Mouse (Mus musculus) embryonic facial prominence, embryonic 10.5 days (tissue): ENCODE measurements around the gene Ech1. TPM values are rescaled to one million over a fixed set of nuclear protein-coding genes. Genes with fewer than 3 reads are reported as not detected.

Experiments used
- DNase-seq: peaks from one replicate; pipeline ENCODE4 v3.0.0-alpha.2; 2017; ENCODE audit warnings: low spot score
- H3K27ac ChIP-seq: fragments of 300-500 bp; sonication (generic); replicated peaks from 2 replicates; pipeline ENCODE4 v1.5.1; 2016; ENCODE audit warnings: mild to moderate bottlenecking
- H3K27me3 ChIP-seq: fragments of 300-500 bp; sonication (generic); replicated peaks from 2 replicates; pipeline ENCODE4 v1.6.1; 2016; ENCODE audit warnings: low read depth, mild to moderate bottlenecking; ENCODE audit not compliant: poor library complexity, severe bottlenecking
- H3K36me3 ChIP-seq: fragments of 300-500 bp; sonication (generic); replicated peaks from 2 replicates; pipeline ENCODE4 v1.6.1; 2016; ENCODE audit warnings: mild to moderate bottlenecking, moderate library complexity
- H3K4me1 ChIP-seq: fragments of 300-500 bp; sonication (generic); 2 replicates; pipeline ENCODE4 v1.6.1; 2016
- H3K4me3 ChIP-seq: fragments of 300-500 bp; sonication (generic); 2 replicates; pipeline ENCODE4 v1.5.1; 2016; ENCODE audit warnings: mild to moderate bottlenecking, moderate library complexity
- H3K9me3 ChIP-seq: fragments of 300-500 bp; sonication (generic); 2 replicates; pipeline ENCODE4 v1.6.1; 2016; ENCODE audit warnings: mild to moderate bottlenecking
- WGBS: fragments of 180-500 bp; shearing (Covaris S2); methylation state at CpG from one replicate; pipeline ENCODE4 v1.1.7; 2016; 5-methylcytosine and 5-hydroxymethylcytosine counted together
- polyA plus RNA-seq: library from polyadenylated mRNA; unstranded; fragments of >200 nt; fragmentation: Nextera tagmentation; extraction: Ambion mirVana; gene quantifications from 2 replicates; pipeline ENCODE4 v1.2.1, GENCODE M21; 2016

Gene Ech1
- polyA plus RNA-seq, 1 experiment from 2014 or later, result 81.7 TPM

- Histone ChIP-seq H3K9me3 (0 out of 2 replicates have a peak, but pooled peaks cover 4% of the 10 kb centered on the region), H3K27me3 (no peaks in the 10 kb centered on the region), H3K36me3 (peaks cover 47% of the 10 kb centered on the region), H3K4me1 (peaks cover 22% of the 10 kb centered on the region), H3K4me3 (peak overlapping the region; percentile 58), H3K27ac (peak overlapping the region; percentile 84)
- no peak for DNase-seq
- 68% methylated on average over 11 of the region's 11 CpGs for WGBS
Observed at GRCm38 (mm10) chr7:28825686-28826401, 827 bp downstream of the Ech1 start.

DNA sequence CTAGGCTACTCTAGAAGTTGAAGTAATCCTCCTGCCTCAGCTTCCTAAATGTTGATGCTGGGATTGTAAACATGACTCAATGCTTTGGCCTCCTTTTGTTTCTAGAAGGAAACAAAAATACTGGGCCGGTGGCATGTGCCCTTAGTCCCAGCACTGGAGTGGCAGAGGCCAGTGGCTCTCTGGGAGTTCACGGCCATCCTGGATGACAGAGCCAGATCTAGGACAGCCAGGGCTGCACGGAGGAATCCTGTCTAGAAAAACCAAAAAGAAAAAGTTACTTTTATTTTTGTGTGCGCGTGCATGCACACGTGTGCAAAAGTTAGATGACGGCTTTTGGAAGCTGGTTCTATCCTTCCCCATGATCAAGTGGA, 1.4 kb downstream of the Ech1 start:
- Histone ChIP-seq H3K27ac (no peak overlapping the region), H3K27me3 (no peaks in the 10 kb centered on the region), H3K36me3 (peaks cover 47% of the 10 kb centered on the region), H3K4me3 (peak overlapping the region; percentile 58; the same call in 1 of the 2 replicates), H3K4me1 (peaks cover 16% of the 10 kb centered on the region), H3K9me3 (0 out of 2 replicates have a peak, but pooled peaks cover 4% of the 10 kb centered on the region)
- WGBS, result 95% methylated on average over 7 of the region's 7 CpGs
- DNase-seq, result no peak

DNA sequence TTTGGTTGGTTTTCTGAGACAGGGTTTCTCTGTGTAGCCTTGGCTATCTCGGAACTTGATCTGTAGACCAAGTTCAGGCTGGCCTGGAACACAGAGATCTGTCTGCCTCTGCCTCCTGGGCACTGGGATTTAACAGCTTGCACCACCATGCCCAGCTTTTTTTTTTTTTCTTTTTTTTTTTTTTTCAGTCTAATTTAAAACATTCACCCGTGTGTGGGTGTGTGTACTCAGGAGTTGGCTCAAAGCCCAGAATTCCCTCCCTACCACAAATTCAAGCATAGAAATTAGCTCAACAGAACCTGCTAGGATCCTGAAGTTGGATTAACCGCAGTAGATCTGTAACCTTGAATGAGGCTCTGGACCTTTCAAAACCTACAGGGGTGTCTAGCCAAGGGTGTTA, 2.3 kb downstream of the Ech1 start:
- WGBS, result 90% methylated on average over 3 of the region's 3 CpGs
- Histone ChIP-seq H3K9me3 (0 out of 2 replicates have a peak, but pooled peaks cover 4% of the 10 kb centered on the region), H3K4me3 (no peak overlapping the region), H3K27ac (no peak overlapping the region), H3K36me3 (peaks cover 46% of the 10 kb centered on the region), H3K4me1 (peaks cover 15% of the 10 kb centered on the region), H3K27me3 (no peaks in the 10 kb centered on the region)
- DNase-seq, result no peak

DNA sequence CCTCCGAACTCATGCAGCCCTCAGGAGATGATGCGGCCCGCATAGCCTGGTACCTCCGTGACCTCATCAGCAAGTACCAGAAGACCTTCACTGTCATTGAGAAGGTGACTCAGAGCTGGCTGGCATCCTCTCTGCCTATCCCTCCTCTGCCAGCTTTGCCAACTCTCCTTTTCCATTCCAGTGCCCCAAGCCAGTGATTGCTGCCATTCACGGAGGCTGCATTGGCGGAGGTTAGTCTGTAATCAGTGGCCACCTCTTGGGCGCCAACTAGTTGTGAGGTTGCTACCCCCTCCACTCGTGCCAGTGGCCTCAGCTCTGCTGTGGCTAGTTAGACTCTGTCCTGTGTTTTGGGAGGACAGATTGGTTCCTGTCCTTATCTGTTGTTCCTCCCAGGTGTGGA, 4.8 kb downstream of the Ech1 start:
- DNase-seq, result no peak
- Histone ChIP-seq H3K36me3 (peaks cover 32% of the 10 kb centered on the region), H3K4me1 (peaks cover 11% of the 10 kb centered on the region), H3K27me3 (no peaks in the 10 kb centered on the region), H3K9me3 (0 out of 2 replicates have a peak, but pooled peaks cover 4% of the 10 kb centered on the region), H3K27ac (no peak overlapping the region), H3K4me3 (no peak overlapping the region)
- 90% methylated on average over 8 of the region's 8 CpGs for WGBS

DNA sequence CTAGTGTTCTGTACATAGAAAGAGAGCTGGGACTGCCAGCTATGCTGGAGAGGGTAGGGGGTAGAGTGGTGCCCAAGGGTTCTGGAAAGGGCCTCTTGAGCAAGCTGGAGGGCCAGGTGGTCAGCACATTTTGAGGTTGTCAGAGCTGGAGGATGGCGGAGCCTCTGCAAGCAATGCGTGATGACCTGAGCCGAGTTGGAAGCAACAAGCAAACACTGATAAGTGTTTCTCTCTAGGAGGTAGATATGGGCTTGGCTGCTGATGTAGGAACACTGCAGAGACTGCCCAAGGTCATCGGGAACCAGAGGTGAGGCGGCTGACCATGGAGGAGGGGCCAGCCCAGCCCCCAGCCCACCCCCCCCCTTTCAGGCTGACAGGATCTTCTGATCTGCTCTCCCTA, 6.0 kb downstream of the Ech1 start:
- H3K27me3 ChIP-seq, result no peaks in the 10 kb centered on the region

GRCm38 (mm10) chr7:28831411-28832125, 6.6 kb downstream of the Ech1 start:
- WGBS, result 92% methylated on average over 17 of the region's 17 CpGs
- Histone ChIP-seq H3K36me3 (peaks cover 32% of the 10 kb centered on the region), H3K4me1 (no peaks in the 10 kb centered on the region), H3K27ac (no peak overlapping the region), H3K27me3 (no peaks in the 10 kb centered on the region), H3K9me3 (0 out of 2 replicates have a peak, but pooled peaks cover 4% of the 10 kb centered on the region), H3K4me3 (no peak overlapping the region)
- DNase-seq, result no peak

More for the DNA sequence above, 6.0 kb downstream of the Ech1 start:
- Histone ChIP-seq H3K27ac (no peak overlapping the region), H3K9me3 (0 out of 2 replicates have a peak, but pooled peaks cover 4% of the 10 kb centered on the region), H3K4me1 (peaks cover 5% of the 10 kb centered on the region), H3K36me3 (peaks cover 32% of the 10 kb centered on the region), H3K4me3 (no peak overlapping the region)
- WGBS, result 93% methylated on average over 5 of the region's 5 CpGs
- DNase-seq, result no peak

DNA sequence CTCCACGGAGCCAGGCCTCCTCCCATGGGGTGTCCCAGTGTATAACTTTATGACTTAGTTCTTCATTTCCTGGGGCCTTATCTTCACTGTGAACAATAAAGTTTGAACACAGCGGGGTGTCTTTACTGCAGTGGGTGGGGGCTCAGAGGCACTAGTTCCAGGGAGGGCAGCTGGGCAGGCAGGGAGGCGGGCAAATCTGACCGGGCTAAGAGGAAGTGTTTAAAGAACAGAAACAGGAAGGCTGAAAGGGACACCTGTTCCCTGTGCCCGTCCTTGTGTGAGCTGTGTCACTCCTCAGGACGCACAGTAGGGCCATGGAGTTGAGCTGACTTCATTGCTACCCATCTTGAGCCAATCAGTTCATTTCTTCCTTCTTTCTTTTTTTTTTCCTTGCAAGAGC, 7.1 kb downstream of the Ech1 start:
- 74% methylated on average over 6 of the region's 6 CpGs for WGBS
- Histone ChIP-seq H3K27ac (no peak overlapping the region), H3K36me3 (peaks cover 32% of the 10 kb centered on the region), H3K4me1 (no peaks in the 10 kb centered on the region), H3K4me3 (no peak overlapping the region), H3K9me3 (0 out of 2 replicates have a peak, but pooled peaks cover 4% of the 10 kb centered on the region), H3K27me3 (no peaks in the 10 kb centered on the region)
- no peak for DNase-seq

DNA sequence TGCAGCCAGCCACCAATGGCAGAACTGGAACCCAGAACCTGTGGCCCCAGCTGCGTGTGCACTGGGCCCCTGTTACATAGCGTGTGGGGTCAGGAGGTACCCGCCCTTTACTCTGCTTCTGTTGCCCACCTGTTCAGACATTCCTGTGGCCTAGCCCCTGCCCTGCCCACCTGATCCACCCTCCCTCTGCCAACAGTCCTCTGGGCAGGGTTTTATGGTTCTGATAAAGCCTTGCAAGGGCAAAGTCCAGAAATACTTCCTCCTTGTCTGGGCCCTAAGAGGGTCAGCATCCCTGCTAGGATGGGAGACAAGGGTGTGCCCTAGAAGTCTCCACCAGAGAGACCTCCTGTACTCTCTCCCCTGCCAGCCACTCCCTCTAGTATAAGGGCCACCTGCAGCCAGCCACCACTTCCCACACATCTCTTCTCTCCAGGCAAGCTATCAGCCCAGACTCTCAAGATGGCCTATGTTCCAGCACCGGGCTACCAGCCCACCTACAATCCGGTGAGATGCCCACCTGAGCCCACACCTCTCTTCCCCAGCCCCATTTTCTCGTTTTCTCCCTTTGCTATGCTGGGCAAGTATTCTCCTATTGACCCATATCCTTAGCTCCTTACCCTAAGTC, 8.8 kb downstream of the Ech1 start, which contains the start of gene Lgals4:
Gene Lgals4, plus strand, starts transcription at position 132 of the 625 bp plus-strand sequence.
- Histone ChIP-seq H3K36me3 (peaks cover 30% of the 10 kb centered on the region), H3K27me3 (no peaks in the 10 kb centered on the region), H3K4me1 (no peaks in the 10 kb centered on the region), H3K4me3 (no peak within 1 kb of the TSS), H3K9me3 (0 out of 2 replicates have a peak, but pooled peaks cover 4% of the 10 kb centered on the region), H3K27ac (no peak within 1 kb of the TSS)
- DNase-seq, result no peak
- 80% methylated on average over 6 of the region's 6 CpGs for WGBS

GRCm38 (mm10) chr7:28836936-28837335, 11.9 kb downstream of the Ech1 start:
- 84% methylated on average over 5 of the region's 5 CpGs for WGBS
- no peaks in the 10 kb centered on the region for H3K27me3 ChIP-seq
- no peak overlapping the region for H3K27ac ChIP-seq
- no peak overlapping the region for H3K4me3 ChIP-seq
- no peaks in the 10 kb centered on the region for H3K9me3 ChIP-seq
- no peak for DNase-seq
- peaks cover 4% of the 10 kb centered on the region for H3K36me3 ChIP-seq
- no peaks in the 10 kb centered on the region for H3K4me1 ChIP-seq

DNA sequence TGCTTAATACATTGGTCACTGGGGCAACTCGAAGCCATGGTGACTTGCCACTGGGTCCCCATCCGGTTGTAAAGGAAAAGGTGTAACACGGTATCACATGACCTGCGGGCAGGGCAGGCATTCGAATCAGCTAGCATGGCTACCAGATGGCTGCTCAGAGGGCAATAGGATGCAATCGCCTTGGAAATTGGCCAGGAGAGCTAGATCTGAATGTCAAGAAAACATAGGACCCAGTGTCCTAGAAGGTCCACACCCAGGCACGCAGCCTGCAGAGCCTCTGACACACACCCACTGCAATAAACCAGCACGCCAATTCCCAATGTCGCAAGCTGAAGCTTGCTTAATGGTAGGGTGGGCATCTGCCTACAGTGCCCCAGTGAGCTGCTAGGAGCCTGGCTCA, 13.3 kb downstream of the Ech1 start:
- H3K36me3 ChIP-seq, result no peaks in the 10 kb centered on the region
- H3K4me3 ChIP-seq, result no peak overlapping the region
- no peaks in the 10 kb centered on the region for H3K9me3 ChIP-seq
- no peak overlapping the region for H3K27ac ChIP-seq
- no peaks in the 10 kb centered on the region for H3K4me1 ChIP-seq
- 85% methylated on average over 9 of the region's 9 CpGs for WGBS
- no peak for DNase-seq
- H3K27me3 ChIP-seq, result no peaks in the 10 kb centered on the region

DNA sequence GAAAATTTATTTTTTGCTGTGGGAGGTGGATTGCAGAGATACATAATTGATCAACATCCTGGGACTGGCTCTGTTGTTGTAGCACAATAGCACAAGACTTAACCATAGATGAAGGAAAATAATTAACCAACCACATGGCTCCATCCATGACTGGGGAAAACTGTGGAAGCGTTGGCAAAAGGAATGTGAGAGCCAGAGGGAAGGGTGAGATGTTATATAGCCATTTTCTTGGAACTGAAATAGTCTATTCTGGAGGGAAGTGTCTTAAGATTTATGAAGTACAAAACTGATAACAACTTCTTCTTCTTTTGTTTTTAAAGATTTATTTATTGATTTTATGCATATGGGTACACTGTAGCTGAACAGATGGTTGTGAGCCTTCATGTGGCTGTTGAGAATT, 22.3 kb downstream of the Ech1 start:
- H3K27me3 ChIP-seq, result no peaks in the 10 kb centered on the region
- H3K4me3 ChIP-seq, result no peak overlapping the region
- DNase-seq, result no peak
- no peaks in the 10 kb centered on the region for H3K36me3 ChIP-seq
- H3K27ac ChIP-seq, result no peak overlapping the region
- 89% methylated on average over 1 of the region's 1 CpGs for WGBS
- 0 out of 2 replicates have a peak, but pooled peaks cover 3% of the 10 kb centered on the region for H3K9me3 ChIP-seq
- peaks cover 10% of the 10 kb centered on the region for H3K4me1 ChIP-seq

- WGBS, result 42% methylated on average over 1 of the region's 1 CpGs
- peak; percentile 52 for DNase-seq
Observed at GRCm38 (mm10) chr7:28849700-28850236, 24.8 kb downstream of the Ech1 start.

More at GRCm38 (mm10) chr7:28849700-28850236, 24.8 kb downstream of the Ech1 start:
- Histone ChIP-seq H3K4me3 (no peak overlapping the region), H3K36me3 (no peaks in the 10 kb centered on the region), H3K4me1 (peaks cover 10% of the 10 kb centered on the region), H3K27ac (peak overlapping the region; percentile 60), H3K9me3 (0 out of 2 replicates have a peak, but pooled peaks cover 7% of the 10 kb centered on the region), H3K27me3 (no peaks in the 10 kb centered on the region)
